Mouse (Mus musculus): ENCODE measurements around the gene Mrpl49. TPM values are rescaled to one million over a fixed set of nuclear protein-coding genes. Genes with fewer than 3 reads are reported as not detected.

The Mrpl49 gene
- polyA plus RNA-seq, 1 experiment from 2014 or later = 67.4 TPM

GRCm38 (mm10) chr19:6084478-6085248 is 27.1 kb upstream of the Mrpl49 start, which contains the start of the genes Zfpl1 and Cdca5:
Gene Zfpl1 (minus strand): TSS chr19:6084956.
Gene Cdca5 (plus strand): TSS chr19:6084983.
- ATAC-seq (replicated peaks; ENCODE audit: extremely low read depth, insufficient read depth, low FRiP score) = peak; percentile 89
- Histone ChIP-seq H3K4me3 (ENCODE audit: low read length) (peak within 1 kb of the TSS; percentile 85), H3K27ac (ENCODE audit: low read length) (peak within 1 kb of the TSS; percentile 52), H3K9ac (ENCODE audit: low read length) (peak within 1 kb of the TSS; percentile 80), H3K4me1 (ENCODE audit: control insufficient read depth, insufficient read depth, low read length) (peaks cover 14% of the 10 kb centered on the region), H3K36me3 (ENCODE audit: control insufficient read depth, insufficient read depth) (peaks cover 17% of the 10 kb centered on the region), H3K4me2 (ENCODE audit: low read depth, low read length) (peak within 1 kb of the TSS; percentile 91), H3K27me3 (ENCODE audit: control insufficient read depth, insufficient read depth, low read length) (no peaks in the 10 kb centered on the region), H3K9me3 (replicated peaks; ENCODE audit: control insufficient read depth, low read length) (no peaks in the 10 kb centered on the region)
- WGBS = under 1% methylated on average over 58 of the region's 58 CpGs

- Histone ChIP-seq H3K9me3 (replicated peaks; ENCODE audit: control insufficient read depth, low read length) (no peaks in the 10 kb centered on the region), H3K36me3 (ENCODE audit: control insufficient read depth, insufficient read depth) (peaks cover 13% of the 10 kb centered on the region), H3K4me3 (ENCODE audit: low read length) (no peak within 1 kb of the TSS), H3K9ac (ENCODE audit: low read length) (no peak within 1 kb of the TSS), H3K27me3 (ENCODE audit: control insufficient read depth, insufficient read depth, low read length) (no peaks in the 10 kb centered on the region), H3K4me1 (ENCODE audit: control insufficient read depth, insufficient read depth, low read length) (peaks cover 14% of the 10 kb centered on the region), H3K4me2 (ENCODE audit: low read depth, low read length) (no peak within 1 kb of the TSS), H3K27ac (ENCODE audit: low read length) (no peak within 1 kb of the TSS)
- 84% methylated on average over 9 of the region's 9 CpGs for WGBS
- ATAC-seq (replicated peaks; ENCODE audit: extremely low read depth, insufficient read depth, low FRiP score) = no peak
Measured at GRCm38 (mm10) chr19:6082156-6082555, 24.6 kb upstream of the Mrpl49 start, which contains the start of gene Gm28374. Gene Gm28374 (minus strand): TSS chr19:6082256.

GRCm38 (mm10) chr19:6079983-6080480 is 22.4 kb upstream of the Mrpl49 start, which contains the start of gene Tmem262:
Gene Tmem262 (plus strand): TSS chr19:6080033.
- Histone ChIP-seq H3K9me3 (replicated peaks; ENCODE audit: control insufficient read depth, low read length) (no peaks in the 10 kb centered on the region), H3K4me2 (ENCODE audit: low read depth, low read length) (no peak within 1 kb of the TSS), H3K4me1 (ENCODE audit: control insufficient read depth, insufficient read depth, low read length) (peaks cover 13% of the 10 kb centered on the region), H3K9ac (ENCODE audit: low read length) (no peak within 1 kb of the TSS), H3K27me3 (ENCODE audit: control insufficient read depth, insufficient read depth, low read length) (no peaks in the 10 kb centered on the region), H3K27ac (ENCODE audit: low read length) (no peak within 1 kb of the TSS), H3K4me3 (ENCODE audit: low read length) (no peak within 1 kb of the TSS), H3K36me3 (ENCODE audit: control insufficient read depth, insufficient read depth) (peaks cover 12% of the 10 kb centered on the region)
- WGBS = 87% methylated on average over 12 of the region's 12 CpGs
- ATAC-seq (replicated peaks; ENCODE audit: extremely low read depth, insufficient read depth, low FRiP score) = no peak

GRCm38 (mm10) chr19:6076564-6077393 is 19.2 kb upstream of the Mrpl49 start, which contains the start of gene Vps51:
Gene Vps51 (minus strand): TSS chr19:6077231.
- under 1% methylated on average over 33 of the region's 33 CpGs for WGBS
- H3K27me3 ChIP-seq (ENCODE audit: control insufficient read depth, insufficient read depth, low read length) = no peaks in the 10 kb centered on the region
- peak; percentile 81 for ATAC-seq (replicated peaks; ENCODE audit: extremely low read depth, insufficient read depth, low FRiP score)
- peaks cover 7% of the 10 kb centered on the region for H3K4me1 ChIP-seq (ENCODE audit: control insufficient read depth, insufficient read depth, low read length)
- H3K9ac ChIP-seq (ENCODE audit: low read length) = peak within 1 kb of the TSS; percentile 86
- H3K4me2 ChIP-seq (ENCODE audit: low read depth, low read length) = peak within 1 kb of the TSS; percentile 96
- peaks cover 16% of the 10 kb centered on the region for H3K36me3 ChIP-seq (ENCODE audit: control insufficient read depth, insufficient read depth)
- no peaks in the 10 kb centered on the region for H3K9me3 ChIP-seq (replicated peaks; ENCODE audit: control insufficient read depth, low read length)
- H3K4me3 ChIP-seq (ENCODE audit: low read length) = peak within 1 kb of the TSS; percentile 84
- H3K27ac ChIP-seq (ENCODE audit: low read length) = peak within 1 kb of the TSS; percentile 78

- H3K36me3 ChIP-seq (ENCODE audit: control insufficient read depth, insufficient read depth) = peaks cover 25% of the 10 kb centered on the region
Measured at GRCm38 (mm10) chr19:6073889-6074288, 16.3 kb upstream of the Mrpl49 start.

GRCm38 (mm10) chr19:6071261-6071660 is 13.7 kb upstream of the Mrpl49 start:
- 91% methylated on average over 19 of the region's 19 CpGs for WGBS
- ATAC-seq (replicated peaks; ENCODE audit: extremely low read depth, insufficient read depth, low FRiP score) = no peak

More at GRCm38 (mm10) chr19:6073889-6074288, 16.3 kb upstream of the Mrpl49 start:
- peaks cover 7% of the 10 kb centered on the region for H3K4me1 ChIP-seq (ENCODE audit: control insufficient read depth, insufficient read depth, low read length)
- 94% methylated on average over 5 of the region's 5 CpGs for WGBS
- no peaks in the 10 kb centered on the region for H3K27me3 ChIP-seq (ENCODE audit: control insufficient read depth, insufficient read depth, low read length)
- no peak for ATAC-seq (replicated peaks; ENCODE audit: extremely low read depth, insufficient read depth, low FRiP score)
- H3K9ac ChIP-seq (ENCODE audit: low read length) = no peak overlapping the region
- no peak overlapping the region for H3K27ac ChIP-seq (ENCODE audit: low read length)
- no peak overlapping the region for H3K4me3 ChIP-seq (ENCODE audit: low read length)
- H3K9me3 ChIP-seq (replicated peaks; ENCODE audit: control insufficient read depth, low read length) = no peaks in the 10 kb centered on the region
- no peak overlapping the region for H3K4me2 ChIP-seq (ENCODE audit: low read depth, low read length)

GRCm38 (mm10) chr19:6070571-6071250 is 13.1 kb upstream of the Mrpl49 start:
- peaks cover 14% of the 10 kb centered on the region for H3K4me1 ChIP-seq (ENCODE audit: control insufficient read depth, insufficient read depth, low read length)
- H3K4me2 ChIP-seq (ENCODE audit: low read depth, low read length) = no peak overlapping the region
- no peak overlapping the region for H3K9ac ChIP-seq (ENCODE audit: low read length)
- ATAC-seq (replicated peaks; ENCODE audit: extremely low read depth, insufficient read depth, low FRiP score) = no peak
- H3K36me3 ChIP-seq (ENCODE audit: control insufficient read depth, insufficient read depth) = peaks cover 25% of the 10 kb centered on the region
- no peak overlapping the region for H3K27ac ChIP-seq (ENCODE audit: low read length)
- no peaks in the 10 kb centered on the region for H3K9me3 ChIP-seq (replicated peaks; ENCODE audit: control insufficient read depth, low read length)
- H3K4me3 ChIP-seq (ENCODE audit: low read length) = no peak overlapping the region
- H3K27me3 ChIP-seq (ENCODE audit: control insufficient read depth, insufficient read depth, low read length) = no peaks in the 10 kb centered on the region
- WGBS = 86% methylated on average over 31 of the region's 31 CpGs

More at GRCm38 (mm10) chr19:6071261-6071660, 13.7 kb upstream of the Mrpl49 start:
- Histone ChIP-seq H3K9ac (ENCODE audit: low read length) (no peak overlapping the region), H3K4me2 (ENCODE audit: low read depth, low read length) (no peak overlapping the region), H3K4me3 (ENCODE audit: low read length) (no peak overlapping the region), H3K27ac (ENCODE audit: low read length) (no peak overlapping the region), H3K36me3 (ENCODE audit: control insufficient read depth, insufficient read depth) (peaks cover 25% of the 10 kb centered on the region), H3K27me3 (ENCODE audit: control insufficient read depth, insufficient read depth, low read length) (no peaks in the 10 kb centered on the region), H3K9me3 (replicated peaks; ENCODE audit: control insufficient read depth, low read length) (no peaks in the 10 kb centered on the region), H3K4me1 (ENCODE audit: control insufficient read depth, insufficient read depth, low read length) (peaks cover 18% of the 10 kb centered on the region)

GRCm38 (mm10) chr19:6069851-6070250 is 12.3 kb upstream of the Mrpl49 start:
- Histone ChIP-seq H3K9ac (ENCODE audit: low read length) (no peak overlapping the region), H3K36me3 (ENCODE audit: control insufficient read depth, insufficient read depth) (peaks cover 25% of the 10 kb centered on the region), H3K4me3 (ENCODE audit: low read length) (no peak overlapping the region), H3K27me3 (ENCODE audit: control insufficient read depth, insufficient read depth, low read length) (no peaks in the 10 kb centered on the region), H3K4me2 (ENCODE audit: low read depth, low read length) (no peak overlapping the region), H3K9me3 (replicated peaks; ENCODE audit: control insufficient read depth, low read length) (no peaks in the 10 kb centered on the region), H3K27ac (ENCODE audit: low read length) (no peak overlapping the region), H3K4me1 (ENCODE audit: control insufficient read depth, insufficient read depth, low read length) (peaks cover 14% of the 10 kb centered on the region)
- no peak for ATAC-seq (replicated peaks; ENCODE audit: extremely low read depth, insufficient read depth, low FRiP score)
- 85% methylated on average over 10 of the region's 10 CpGs for WGBS
